ENCODE assay signal across 9 mouse cellular contexts in genomic region chr17:30990254-30990653, GRCm38 (mm10). TPM values are rescaled to one million over a fixed set of nuclear protein-coding genes. Genes with fewer than 3 reads are reported as not detected.
DNase-seq lines count a peak whose midpoint lies in the region; ATAC-seq and TF ChIP-seq lines count a peak whose summit lies in the region.
"Had no signal": no experiment of that assay in that cellular context is flagged by ENCODE, and none has a peak within 500 bp of the region (broad histone marks: within the 10 kb centered on the region; RNA-seq: fewer than 3 reads in every experiment).

No protein-coding gene starts in this region.

- in situ Hi-C loops in Patski (cut with MboI; ENCODE audit: low pct_unique_long_range_greater_than_20kb) = no loop called here

- peak; percentile 56 for DNase-seq in adrenal gland, postnatal 14 days
- DNase-seq in adrenal gland, postnatal 4 days (ENCODE audit: low spot score in 2 of 2) = no peak
- peak; percentile 24 to 35 for DNase-seq in layer of hippocampus, adult 2 months (ENCODE audit: low spot score in 2 of 2)
- DNase-seq in layer of hippocampus, adult 9-11 months = no peak
- no peak for DNase-seq in Patski (ENCODE audit: low read depth, low spot score)
- peak; percentile 14 to 50 for DNase-seq in kidney, postnatal 36 days
- peak; percentile 44 for DNase-seq in thymus, postnatal 14 days
- DNase-seq in gastrocnemius, postnatal 10 days = no peak

- CTCF ChIA-PET in Patski (lab: Charles Lee) = no interaction called here

- peaks cover 6% of the 10 kb centered on the region for H3K27me3 ChIP-seq in Patski

- TF ChIP-seq CTCF in layer of hippocampus, adult 2 months (conservative IDR thresholded peaks at IDR 0.05) = peak; percentile 77
- peak; percentile 61 for TF ChIP-seq CTCF in Patski (IDR thresholded peaks at IDR 0.05)

- H3K4me3 ChIP-seq in layer of hippocampus, adult 2 months = no peak overlapping the region
- H3K4me3 ChIP-seq: liver, embryonic 15.5 days had no signal

- ATAC-seq in Patski = no peak

- POLR2A ChIA-PET in Patski (lab: Charles Lee) = no interaction called here

- H3K27ac ChIP-seq in layer of hippocampus, adult 2 months = no peak overlapping the region
- H3K27ac ChIP-seq: liver, embryonic 15.5 days had no signal

RNA-seq across cellular contexts. Expression of gene Umodl1, which starts 35.8 kb away (rescaled TPM):
- total RNA-seq in adrenal gland, postnatal 14 days (2021) = 0.11 and 0.63 TPM in 2 replicates
- under 1 TPM in 1 of 2 experiments, not detected in 1; 0.08 TPM for total RNA-seq in adrenal gland, postnatal 4 days (2021)
- under 1 TPM; 0.67 to 0.79 TPM for total RNA-seq in layer of hippocampus, adult 2 months (2021)
- polyA plus RNA-seq in Patski (2021) = not detected
- total RNA-seq in gastrocnemius, postnatal 10 days (2021) = under 1 TPM in 1 of 2 experiments, not detected in 1; 0.11 TPM

Comparison
In these comparisons a context has a peak if more than half of its experiments do, and no peak if none do; other contexts are left out.
1. DNase-seq: peak in adrenal gland, postnatal 14 days (single experiment), layer of hippocampus, adult 2 months (2 of 2), kidney, postnatal 36 days (2 of 2) and thymus, postnatal 14 days (single experiment); none in adrenal gland, postnatal 4 days (0 of 2), layer of hippocampus, adult 9-11 months (single experiment), Patski (single experiment) and gastrocnemius, postnatal 10 days (single experiment).